Mouse (Mus musculus) layer of hippocampus, postnatal 25 days (tissue): Measurements from ENCODE around the gene Tmed10. TPM values are rescaled to one million over a fixed set of nuclear protein-coding genes. Genes with fewer than 3 reads are reported as not detected.

Experiments
- DNase-seq, 2 experiments: peaks; one replicate each; pipeline ENCODE4 v3.0.0; 2022; ENCODE audit warnings: mixed read lengths in 2 of 2, low spot score in 1 of 2; ENCODE audit errors: extremely low spot score in 1 of 2
- total RNA-seq, 2 experiments: library from RNA; stranded (reverse); gene quantifications; 2 replicates each; pipeline ENCODE4 v1.2.3; 2021

Tmed10 gene
- total RNA-seq, 2 experiments from 2014 or later, result 162 TPM

DNA sequence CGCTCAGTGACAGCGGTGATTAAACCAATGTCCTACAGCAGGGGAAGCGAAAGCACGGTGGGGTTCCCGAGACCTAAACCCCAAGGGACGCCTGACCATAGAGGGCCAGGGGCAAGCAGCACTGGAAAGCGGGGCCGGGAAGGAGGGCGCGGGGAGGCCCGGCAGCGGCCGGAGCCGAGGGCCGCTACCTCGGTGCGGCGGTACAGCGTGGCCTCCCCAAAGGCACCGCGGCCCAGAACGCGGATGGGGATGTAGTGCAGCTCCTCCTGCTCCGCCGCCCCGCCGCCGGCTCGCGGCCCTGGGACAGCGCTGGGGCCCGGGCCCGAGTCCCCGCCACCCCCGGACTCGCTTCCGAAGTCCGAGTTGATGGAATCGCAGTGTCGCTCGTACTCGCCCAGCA is 35.8 kb downstream of the Tmed10 start:
- no peak for DNase-seq

DNA sequence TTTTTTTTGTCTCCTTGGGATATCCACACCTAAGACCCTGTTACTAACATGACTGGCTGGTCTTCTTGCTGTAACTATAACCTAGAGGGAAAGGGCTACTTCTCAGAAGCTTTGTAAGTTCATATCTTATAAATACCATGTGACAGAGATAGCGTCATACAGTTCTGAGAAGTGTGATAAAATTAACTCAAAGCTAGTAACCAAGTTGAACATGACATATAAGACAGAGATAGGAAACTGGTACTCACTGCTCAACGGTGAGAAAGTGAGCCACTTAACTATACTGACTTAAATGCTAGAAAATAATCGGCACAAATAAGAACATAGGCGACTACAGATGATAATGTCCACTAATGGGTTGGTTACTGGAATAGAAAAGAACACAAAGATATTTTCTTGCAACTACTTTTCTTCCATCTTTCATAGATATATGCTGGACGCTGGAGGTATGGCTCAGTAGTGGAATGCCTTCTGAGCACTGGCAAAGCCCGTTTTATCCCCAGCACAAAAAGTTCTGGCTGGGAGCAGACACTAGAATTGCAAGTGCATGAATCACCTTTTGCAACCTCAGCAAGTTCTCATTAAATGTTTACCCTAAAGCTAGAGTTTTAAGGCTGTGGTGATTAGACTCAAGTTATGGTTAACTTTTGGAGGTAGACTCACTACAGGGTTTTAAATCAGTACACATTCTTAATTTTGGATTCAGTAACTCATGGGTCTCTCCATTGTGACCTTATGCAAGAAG is 36.9 kb downstream of the Tmed10 start:
- no peak for DNase-seq

DNA sequence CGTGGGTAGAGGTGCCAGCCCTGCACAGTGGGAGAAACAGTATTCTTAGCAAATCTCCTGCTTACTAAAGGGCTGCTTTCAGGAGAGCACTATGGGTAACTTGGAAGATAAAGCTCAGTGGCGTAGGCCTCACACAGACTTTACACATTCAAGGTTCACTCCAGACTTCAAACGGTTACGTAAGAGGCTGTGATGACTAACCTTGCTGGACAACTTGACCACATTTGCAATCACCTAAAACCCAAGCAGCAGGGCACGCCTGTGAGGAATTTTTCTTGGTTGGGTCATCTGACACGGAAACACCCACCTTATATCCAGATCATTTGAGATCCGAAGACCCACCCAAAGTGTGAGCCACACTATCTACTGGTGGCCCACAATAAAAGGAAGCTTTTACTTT is 44.5 kb downstream of the Tmed10 start:
- DNase-seq, result no peak

DNA sequence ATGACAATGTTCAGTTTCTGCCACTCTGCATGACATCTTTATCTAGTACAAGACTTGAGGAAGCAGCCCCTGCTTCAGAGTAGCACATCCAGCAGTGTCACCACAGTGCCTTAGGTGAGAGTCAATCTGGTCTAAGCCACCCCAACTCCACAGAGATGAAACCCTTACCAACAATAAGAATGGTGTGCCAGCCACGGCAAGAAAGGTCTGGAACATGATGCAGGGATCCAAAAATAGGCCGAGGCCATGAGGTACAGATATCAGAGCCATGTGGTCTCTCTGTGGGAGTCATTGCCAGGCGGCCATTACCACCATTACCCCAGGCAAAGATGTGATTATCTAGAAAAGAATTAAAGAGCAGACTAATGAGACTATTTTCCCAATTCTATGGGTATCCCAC is 66.0 kb downstream of the Tmed10 start:
- no peak for DNase-seq

DNA sequence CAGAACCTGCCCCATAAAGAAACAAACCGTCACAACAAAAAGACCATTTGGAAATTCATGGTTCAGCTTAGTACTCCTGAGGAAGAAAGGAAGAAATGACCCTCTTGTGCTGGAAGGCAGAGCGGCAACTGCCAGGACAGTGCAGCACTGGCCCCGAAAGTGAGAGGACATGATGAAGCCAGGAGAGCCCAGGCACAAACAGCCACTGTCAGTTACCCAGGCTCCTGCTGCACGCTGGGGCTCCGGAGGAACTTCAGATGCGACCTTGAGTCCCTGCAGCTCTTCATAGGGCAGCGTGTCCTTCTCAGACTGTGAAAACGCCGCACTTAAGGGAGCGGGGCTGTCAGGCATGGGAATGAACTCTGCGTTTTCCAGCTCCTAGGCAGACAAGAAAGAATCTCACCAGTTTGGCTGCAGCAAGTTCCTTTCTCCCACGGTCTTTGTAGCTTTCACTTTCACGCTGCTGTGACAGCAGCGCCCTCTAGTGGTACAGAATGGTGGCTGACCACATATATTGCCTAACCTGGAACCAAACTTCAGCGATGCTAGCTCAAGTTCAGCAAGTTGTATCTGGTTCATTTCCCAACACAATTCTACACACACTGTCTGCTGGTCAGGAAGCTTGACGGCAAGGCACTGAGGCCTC is 69.3 kb downstream of the Tmed10 start:
- DNase-seq, result peak; percentile 73 to 90

DNA sequence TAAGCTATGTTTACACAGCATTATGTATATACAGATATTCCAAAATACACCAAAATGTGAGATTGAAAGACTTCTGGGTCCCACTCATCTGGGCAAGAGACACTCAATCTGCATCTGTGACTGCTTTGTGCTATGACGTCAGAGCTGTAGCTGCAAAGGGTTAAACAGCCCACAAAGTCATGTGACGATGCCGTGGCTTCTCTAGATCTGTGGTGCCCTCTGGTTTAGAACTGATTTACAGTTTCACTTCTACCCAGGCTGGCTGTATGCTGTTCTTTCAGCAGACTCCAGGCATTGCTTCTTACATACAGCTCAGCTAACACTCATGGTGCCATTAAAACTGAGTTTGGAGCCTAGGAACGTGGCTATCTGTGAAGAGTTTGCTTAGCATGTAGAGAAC is 69.9 kb downstream of the Tmed10 start:
- no peak for DNase-seq

DNA sequence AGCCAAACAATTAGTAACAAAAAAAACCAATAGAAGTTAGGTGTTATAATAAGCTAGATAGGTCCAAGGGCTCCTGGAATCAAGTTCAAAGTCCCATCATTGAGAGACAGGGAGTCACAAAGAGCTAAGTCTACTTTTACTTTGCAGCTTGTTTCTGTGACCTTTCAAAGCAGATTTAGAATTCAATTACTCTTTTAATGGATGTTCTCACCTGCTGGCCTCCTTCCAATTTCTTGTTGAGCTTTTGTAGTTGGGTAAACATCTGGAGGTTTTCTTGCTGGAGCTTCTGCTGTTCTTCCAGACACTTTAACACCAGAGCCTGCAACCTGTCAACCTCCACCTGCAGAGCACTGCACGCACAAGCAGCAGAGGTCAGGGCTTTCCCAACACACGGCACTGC is 71.4 kb downstream of the Tmed10 start:
- no peak for DNase-seq

DNA sequence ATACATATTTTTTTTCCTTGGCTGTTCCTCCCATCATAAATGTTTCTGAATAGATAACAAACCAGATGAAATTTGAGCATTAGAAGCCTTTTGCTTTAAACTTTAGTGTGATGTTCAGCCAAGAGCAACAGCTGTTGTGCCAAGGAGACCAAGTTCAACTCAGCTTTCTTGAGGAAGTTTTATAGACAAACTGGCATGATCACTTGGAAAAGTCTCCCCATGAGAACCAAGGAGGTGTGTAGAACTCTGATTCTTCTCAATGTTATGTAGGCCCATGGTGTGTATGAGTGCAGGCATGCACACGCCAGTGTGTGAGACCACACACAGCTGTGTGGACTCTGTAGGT is 75.8 kb downstream of the Tmed10 start:
- no peak for DNase-seq

DNA sequence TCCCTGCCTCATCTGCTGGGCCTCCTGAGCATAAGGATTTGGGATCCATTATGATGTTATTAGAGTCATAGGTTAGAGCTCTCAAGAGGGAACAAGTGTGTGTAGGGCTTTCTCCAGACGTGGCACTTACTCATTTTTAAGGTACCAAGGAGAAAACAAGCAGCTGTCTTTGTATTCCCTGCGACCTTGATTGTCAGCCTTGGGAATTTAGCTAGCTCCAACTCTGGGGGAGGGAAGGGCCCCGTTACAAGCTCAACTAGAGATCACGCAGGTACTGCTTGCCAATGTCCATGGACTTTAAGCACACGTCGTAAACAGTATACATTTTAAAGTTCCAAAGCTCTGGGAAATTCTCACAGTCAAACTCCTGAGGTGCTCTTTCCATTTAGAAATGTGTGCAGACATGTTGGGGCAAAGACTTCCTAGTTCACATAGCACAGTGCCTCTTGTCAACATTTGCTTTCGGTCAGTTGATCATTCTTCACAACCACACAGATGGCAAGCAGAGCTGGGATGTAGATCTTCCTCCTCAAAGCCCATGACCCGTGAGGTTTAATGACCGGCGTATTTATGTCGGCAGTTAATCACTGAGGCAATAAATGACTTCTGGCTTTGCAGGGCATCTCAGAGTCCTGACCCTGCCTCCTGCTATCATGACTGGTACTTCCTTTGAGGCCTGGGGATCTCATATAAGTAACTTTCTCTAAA is 76.4 kb downstream of the Tmed10 start:
- DNase-seq, result no peak

DNA sequence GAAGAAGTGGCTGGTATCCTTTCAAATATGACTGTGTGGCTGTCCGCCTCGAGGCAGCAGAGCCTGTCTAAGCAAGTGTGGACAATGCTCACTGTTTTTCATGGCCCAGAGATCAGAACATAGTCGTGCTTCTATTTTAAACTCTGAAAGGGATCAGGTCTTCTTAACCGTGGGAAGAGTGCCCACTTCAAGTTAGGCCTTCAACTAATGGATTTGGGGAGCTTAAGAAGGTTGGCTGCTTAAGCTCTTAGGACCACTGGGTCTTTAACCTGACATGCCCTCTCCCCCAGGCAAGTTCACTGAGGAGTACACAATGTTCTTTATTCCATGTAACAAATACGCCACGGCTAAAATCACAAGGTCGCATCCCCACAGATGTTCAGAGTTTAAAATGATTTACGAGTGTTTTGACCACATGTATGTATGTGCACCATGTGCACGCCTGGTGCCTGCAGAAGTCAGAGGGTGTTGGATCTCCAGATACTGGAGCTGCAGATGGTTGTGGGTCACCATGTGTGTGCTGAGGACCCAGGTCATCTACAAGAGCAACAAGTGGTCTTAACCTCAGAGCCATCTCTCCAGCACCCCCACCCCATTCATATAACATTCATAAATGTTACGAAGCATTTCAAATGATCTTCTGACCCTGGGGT is 77.2 kb downstream of the Tmed10 start:
- no peak for DNase-seq

DNA sequence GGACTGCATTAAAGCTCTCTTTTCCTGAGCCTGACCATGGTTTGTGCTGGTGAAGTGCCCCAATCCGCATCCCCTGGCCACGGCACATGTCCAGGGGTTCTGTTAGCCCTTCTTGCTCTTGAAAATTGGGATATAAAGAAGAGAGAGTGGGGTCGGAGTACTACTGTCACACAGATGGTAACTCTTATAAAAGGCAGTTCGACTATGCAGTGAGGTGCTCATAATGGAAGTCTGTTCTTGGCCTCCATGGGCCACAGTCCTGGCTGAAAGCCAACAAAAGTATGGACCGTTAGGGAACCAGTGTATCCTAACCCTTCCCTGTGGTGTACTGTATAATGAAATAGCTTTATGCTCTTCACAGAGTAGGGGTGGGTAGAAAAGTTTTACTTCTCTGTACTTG is 77.7 kb downstream of the Tmed10 start:
- DNase-seq, result no peak

DNA sequence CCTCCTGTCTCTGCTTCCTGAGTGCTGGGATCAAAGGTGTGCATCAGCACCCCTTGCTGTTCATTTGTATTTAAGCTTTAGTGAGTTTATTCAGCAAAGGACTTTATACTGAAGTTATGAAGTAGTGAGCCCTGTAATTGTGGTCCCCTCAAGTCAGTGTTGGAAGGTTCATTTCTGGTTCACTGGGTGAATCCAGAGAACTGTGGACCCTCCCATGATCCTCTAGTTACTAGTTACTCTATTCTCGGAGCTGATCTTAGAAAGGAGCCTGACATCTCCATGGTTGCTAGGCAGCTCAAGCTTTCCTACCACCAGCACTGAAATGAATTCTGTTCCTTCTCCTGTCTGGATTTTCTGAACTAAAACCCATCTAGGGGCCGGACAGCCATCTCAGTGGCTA is 79.1 kb downstream of the Tmed10 start:
- DNase-seq, result no peak

DNA sequence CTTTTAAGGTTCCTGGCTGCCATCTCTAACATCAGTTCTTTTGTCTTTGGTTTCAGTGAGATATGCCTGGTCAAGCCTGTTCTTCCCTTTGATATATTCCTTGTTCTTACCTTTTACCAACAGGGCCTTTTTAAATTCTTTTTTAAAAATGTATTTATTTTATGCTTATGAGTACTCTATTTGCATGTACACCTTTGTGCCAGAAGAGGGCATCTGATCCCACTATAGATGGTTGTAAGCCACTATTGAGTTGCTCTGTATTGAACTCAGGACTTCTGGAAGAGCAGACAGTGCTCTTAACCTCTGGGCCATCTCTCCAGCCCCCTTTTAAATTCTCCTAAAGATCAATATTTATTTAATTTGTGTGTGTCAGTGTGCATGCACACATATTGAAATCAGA is 81.7 kb downstream of the Tmed10 start:
- DNase-seq, result no peak

DNA sequence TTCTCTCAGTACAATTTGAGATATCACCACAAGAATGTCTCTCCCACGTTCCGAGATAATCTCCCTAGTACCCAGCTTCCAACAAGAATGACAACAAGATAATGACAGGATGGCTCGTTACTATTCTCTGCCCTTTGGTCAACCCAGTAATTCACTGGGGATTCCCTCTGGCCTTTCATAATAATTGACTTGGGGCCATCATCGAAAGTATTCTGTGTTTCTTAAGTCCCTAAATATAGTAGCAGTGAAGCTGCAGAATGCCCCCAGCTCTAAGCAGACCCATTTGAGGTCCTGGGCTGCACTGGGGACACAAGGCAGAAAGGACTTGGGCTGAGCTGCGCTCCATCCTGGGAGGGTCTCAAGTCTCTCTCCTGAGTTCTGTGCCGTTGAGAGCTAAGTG is 82.4 kb downstream of the Tmed10 start:
- DNase-seq, result no peak

DNA sequence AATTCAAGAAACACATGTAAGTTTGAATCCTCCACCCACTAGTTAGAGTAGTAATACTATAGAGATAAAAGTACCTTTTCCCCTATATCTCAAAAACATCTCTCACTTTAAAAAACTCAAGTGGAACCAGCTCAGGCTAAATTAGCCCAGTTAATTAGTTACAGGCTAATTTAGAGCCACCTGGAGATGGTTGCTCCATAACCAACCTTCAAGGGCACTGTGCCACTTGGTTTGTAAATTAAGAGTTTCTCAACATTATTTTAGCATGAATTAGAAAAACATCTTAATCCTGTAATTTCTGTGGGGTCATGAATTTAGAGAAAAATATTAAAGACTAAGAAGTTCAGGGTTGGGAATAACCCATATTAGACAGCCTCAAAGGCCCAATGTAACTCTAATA is 83.1 kb downstream of the Tmed10 start:
- DNase-seq, result no peak

DNA sequence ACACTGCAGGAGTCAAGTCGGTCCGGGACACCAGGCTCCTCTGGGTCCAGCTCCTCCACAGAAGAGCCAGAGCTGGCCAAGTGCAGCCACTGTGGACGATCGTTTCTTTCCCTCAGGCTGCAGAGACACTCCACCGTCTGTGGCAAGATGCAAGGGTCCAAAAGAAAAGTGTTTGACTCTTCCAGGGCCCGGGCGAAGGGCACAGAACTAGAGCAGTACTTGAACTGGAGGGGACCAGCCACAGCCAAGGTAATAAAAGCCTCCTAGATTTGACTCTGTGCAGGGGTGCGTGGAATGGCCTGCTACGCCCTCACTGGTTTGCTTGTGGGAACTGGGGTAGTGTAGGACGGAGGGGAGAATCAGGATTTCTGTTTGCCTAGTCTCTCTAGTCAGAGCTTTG is 84.0 kb downstream of the Tmed10 start:
- DNase-seq, result no peak

Other genes with a start within 250 kb of the Tmed10 start
- 10 to 100 TPM; 39.9 to 40.7 TPM for gene Rps6kl1, start 223.6 kb downstream of the Tmed10 start, total RNA-seq
- 1 to 10 TPM; 5.4 TPM for gene Pgf, start 197.1 kb downstream of the Tmed10 start, total RNA-seq
- gene Eif2b2, start 155.4 kb downstream of the Tmed10 start, total RNA-seq, result 10 to 100 TPM; 59.7 to 60.0 TPM
- gene Mlh3, start 104.2 kb downstream of the Tmed10 start, total RNA-seq, result 10 to 100 TPM; 17.0 to 17.9 TPM
- 10 to 100 TPM; 34.3 to 37.7 TPM for gene Acyp1, start 86.4 kb downstream of the Tmed10 start, total RNA-seq
- gene Zc2hc1c, start 86.3 kb downstream of the Tmed10 start, total RNA-seq, result under 1 TPM; 0.89 TPM
- 10 to 100 TPM; 31.8 to 31.9 TPM for gene Nek9, start 35.5 kb downstream of the Tmed10 start, total RNA-seq
- 10 to 100 TPM; 10.7 to 13.9 TPM for gene Fos, start 99.0 kb upstream of the Tmed10 start, total RNA-seq
- gene Jdp2, start 224.2 kb upstream of the Tmed10 start, total RNA-seq, result 10 to 100 TPM; 40.6 to 42.3 TPM